Mouse (Mus musculus) heart, adult 2 months (tissue): Measurements from ENCODE around the gene Fcmr.

Experiments used
- CTCF ChIP-seq: fragments of 200-600 bp; IDR thresholded peaks from 2 replicates; pipeline ENCODE4 v1.8.1; 2022; ENCODE audit warnings: antibody characterized with exemption, mild to moderate bottlenecking, moderate library complexity
- EP300 ChIP-seq: fragments of 200-500 bp; IDR thresholded peaks from 2 replicates; pipeline ENCODE4 v1.6.1; 2011; ENCODE audit warnings: low read depth, low read length, control low read depth; ENCODE audit not compliant: insufficient read depth
- POLR2A ChIP-seq: fragments of 200-500 bp; IDR thresholded peaks from 2 replicates; pipeline ENCODE4 v1.6.1; 2011; ENCODE audit warnings: mild to moderate bottlenecking, low read depth, low read length, control low read depth; ENCODE audit not compliant: insufficient read depth

- TF ChIP-seq EP300 = no peak
- no peak for TF ChIP-seq POLR2A
- no peak for TF ChIP-seq CTCF
Observed at GRCm38 (mm10) chr1:130918323-130918980, 53.0 kb downstream of the Fcmr start.
